ENCODE assay signal across 8 mouse cellular contexts in genomic region chr14:26639961-26640360, GRCm38 (mm10). TPM values are rescaled to one million over a fixed set of nuclear protein-coding genes. Genes with fewer than 3 reads are reported as not detected.
DNase-seq lines count a peak whose midpoint lies in the region; ATAC-seq and TF ChIP-seq lines count a peak whose summit lies in the region.

No protein-coding gene starts in this region.

- 51% methylated on average over 2 of the region's 2 CpGs for WGBS in embryonic facial prominence, embryonic 14.5 days
- WGBS in kidney, postnatal 0 days, result 38% methylated on average over 2 of the region's 2 CpGs
- 61% methylated on average over 2 of the region's 2 CpGs for WGBS in midbrain, embryonic 11.5 days

- TF ChIP-seq EP300 in ES-Bruce4 (IDR thresholded peaks at IDR 0.05; ENCODE audit: insufficient read depth, low read depth, low read length), result no peak

- no peak overlapping the region for H3K27ac ChIP-seq in ES-Bruce4 (ENCODE audit: insufficient read depth, low read length)
- H3K27ac ChIP-seq in embryonic facial prominence, embryonic 14.5 days (replicated peaks; ENCODE audit: low read depth, low read length), result no peak overlapping the region
- no peak overlapping the region for H3K27ac ChIP-seq in kidney, postnatal 0 days
- no peak overlapping the region for H3K27ac ChIP-seq in midbrain, embryonic 11.5 days (ENCODE audit: low read depth, low read length)

- H3K27me3 ChIP-seq in ES-Bruce4 (ENCODE audit: control insufficient read depth, insufficient read depth, low read length, poor library complexity, severe bottlenecking), result no peaks in the 10 kb centered on the region
- no peaks in the 10 kb centered on the region for H3K27me3 ChIP-seq in embryonic facial prominence, embryonic 14.5 days (replicated peaks; ENCODE audit: control insufficient read depth, insufficient read depth, low read length)
- no peaks in the 10 kb centered on the region for H3K27me3 ChIP-seq in kidney, postnatal 0 days (ENCODE audit: insufficient read depth, low read length)
- H3K27me3 ChIP-seq in midbrain, embryonic 11.5 days (ENCODE audit: control insufficient read depth, insufficient read depth, low read length), result no peaks in the 10 kb centered on the region

- H3K4me2 ChIP-seq in embryonic facial prominence, embryonic 14.5 days (ENCODE audit: low read depth, low read length), result peak overlapping the region; percentile 88
- H3K4me2 ChIP-seq in kidney, postnatal 0 days (ENCODE audit: low read length), result peak overlapping the region; percentile 75
- peak overlapping the region; percentile 85 for H3K4me2 ChIP-seq in midbrain, embryonic 11.5 days

- peak; percentile 21 for DNase-seq in embryo, embryonic 10.5 days (ENCODE audit: low spot score)
- DNase-seq in embryo, embryonic 9.5 days (ENCODE audit: extremely low spot score), result no peak
- peak; percentile 48 for DNase-seq in embryonic facial prominence, embryonic 14.5 days (ENCODE audit: low spot score)
- peak; percentile 64 for DNase-seq in kidney, postnatal 0 days (ENCODE audit: low spot score)
- DNase-seq in midbrain, embryonic 11.5 days (ENCODE audit: low spot score, missing footprints), result no peak
- no peak for DNase-seq in right cerebral cortex, postnatal 14 days
- no peak for DNase-seq in right cerebral cortex, adult 18-20 months

- no peak for TF ChIP-seq POLR2A in ES-Bruce4 (IDR thresholded peaks at IDR 0.05; ENCODE audit: insufficient read depth, low read length)

- no peaks in the 10 kb centered on the region for H3K4me1 ChIP-seq in ES-Bruce4 (ENCODE audit: control insufficient read depth, insufficient read depth, low read length)
- H3K4me1 ChIP-seq in embryonic facial prominence, embryonic 14.5 days (ENCODE audit: control insufficient read depth, insufficient read depth, low read length), result 0 out of 2 replicates have a peak, but pooled peaks cover 19% of the 10 kb centered on the region
- H3K4me1 ChIP-seq in kidney, postnatal 0 days (replicated peaks; ENCODE audit: insufficient read depth, low read length), result peaks cover 5% of the 10 kb centered on the region; the same call in 1 of the 2 replicates
- peaks cover 10% of the 10 kb centered on the region; the same call in 1 of the 2 replicates for H3K4me1 ChIP-seq in midbrain, embryonic 11.5 days (ENCODE audit: control insufficient read depth, insufficient read depth, low read length)

- peak overlapping the region; percentile 82; the same call in 1 of the 2 replicates for H3K9ac ChIP-seq in ES-Bruce4 (ENCODE audit: low read depth, poor library complexity, severe bottlenecking)
- H3K9ac ChIP-seq in embryonic facial prominence, embryonic 14.5 days (ENCODE audit: low read depth, low read length), result peak overlapping the region; percentile 99
- H3K9ac ChIP-seq in kidney, postnatal 0 days (ENCODE audit: low read depth, low read length), result peak overlapping the region; percentile 97; the same call in 1 of the 2 replicates
- peak overlapping the region; percentile 49 for H3K9ac ChIP-seq in midbrain, embryonic 11.5 days (ENCODE audit: low read length)

- no peaks in the 10 kb centered on the region for H3K9me3 ChIP-seq in ES-Bruce4 (replicated peaks; ENCODE audit: control insufficient read depth, insufficient read depth, low read length, poor library complexity, severe bottlenecking)
- H3K9me3 ChIP-seq in embryonic facial prominence, embryonic 14.5 days (ENCODE audit: control insufficient read depth, low read length), result no peaks in the 10 kb centered on the region
- no peaks in the 10 kb centered on the region for H3K9me3 ChIP-seq in kidney, postnatal 0 days (replicated peaks; ENCODE audit: low read length)
- no peaks in the 10 kb centered on the region for H3K9me3 ChIP-seq in midbrain, embryonic 11.5 days (ENCODE audit: control insufficient read depth, low read length)

- H3K4me3 ChIP-seq in ES-Bruce4 (ENCODE audit: low read depth, low read length), result no peak overlapping the region
- peak overlapping the region; percentile 85 for H3K4me3 ChIP-seq in embryonic facial prominence, embryonic 14.5 days (ENCODE audit: low read depth, low read length)
- H3K4me3 ChIP-seq in kidney, postnatal 0 days (replicated peaks; ENCODE audit: low read depth, low read length), result peak overlapping the region; percentile 99
- peak overlapping the region; percentile 94 for H3K4me3 ChIP-seq in midbrain, embryonic 11.5 days (ENCODE audit: low read depth, low read length)

- no peak for ATAC-seq in embryonic facial prominence, embryonic 14.5 days (ENCODE audit: low read depth)
- no peak for ATAC-seq in kidney, postnatal 0 days (replicated peaks; ENCODE audit: low FRiP score, low read depth)
- no peak for ATAC-seq in midbrain, embryonic 11.5 days (ENCODE audit: low FRiP score)

- TF ChIP-seq CTCF in ES-Bruce4 (IDR thresholded peaks at IDR 0.05; ENCODE audit: low read depth, low read length), result no peak
- peak; percentile 56 for TF ChIP-seq CTCF in kidney, postnatal 0 days (IDR thresholded peaks at IDR 0.05; ENCODE audit: low read depth)

- H3K36me3 ChIP-seq in ES-Bruce4 (ENCODE audit: control insufficient read depth, insufficient read depth, low read length, poor library complexity, severe bottlenecking), result no peaks in the 10 kb centered on the region
- 0 out of 2 replicates have a peak, but pooled peaks cover 6% of the 10 kb centered on the region for H3K36me3 ChIP-seq in embryonic facial prominence, embryonic 14.5 days (ENCODE audit: control insufficient read depth, insufficient read depth, low read length)
- no peaks in the 10 kb centered on the region for H3K36me3 ChIP-seq in kidney, postnatal 0 days (ENCODE audit: insufficient read depth, low read length)
- H3K36me3 ChIP-seq in midbrain, embryonic 11.5 days (ENCODE audit: control insufficient read depth, insufficient read depth, low read length), result no peaks in the 10 kb centered on the region

RNA-seq across cellular contexts. Expression of gene Arf4, which starts 2.1 kb away (rescaled TPM):
- polyA plus RNA-seq in ES-Bruce4 (2011; ENCODE audit: insufficient read depth, insufficient read length, low read depth, missing spikeins), result 272 and 281 TPM in 2 replicates
- polyA plus RNA-seq in embryonic facial prominence, embryonic 14.5 days (2014; fragmentation: Nextera tagmentation; extraction: Ambion mirVana), result 692 and 697 TPM in 2 replicates
- polyA plus RNA-seq in kidney, postnatal 0 days (2015; fragmentation: Nextera tagmentation; extraction: Ambion mirVana), result 519 and 548 TPM in 2 replicates
- 586 and 633 TPM in 2 replicates for polyA plus RNA-seq in midbrain, embryonic 11.5 days (2014; fragmentation: Nextera tagmentation; extraction: Ambion mirVana)

RNA-seq across cellular contexts. Expression of gene Pde12, which starts 29.7 kb away (rescaled TPM):
- polyA plus RNA-seq in ES-Bruce4 (2011; ENCODE audit: insufficient read depth, insufficient read length, low read depth, missing spikeins), result 8.5 TPM in 2 replicates
- 9.6 and 10.1 TPM in 2 replicates for polyA plus RNA-seq in embryonic facial prominence, embryonic 14.5 days (2014; fragmentation: Nextera tagmentation; extraction: Ambion mirVana)
- 8.8 and 9.2 TPM in 2 replicates for polyA plus RNA-seq in kidney, postnatal 0 days (2015; fragmentation: Nextera tagmentation; extraction: Ambion mirVana)
- polyA plus RNA-seq in midbrain, embryonic 11.5 days (2014; fragmentation: Nextera tagmentation; extraction: Ambion mirVana), result 12.4 and 13.7 TPM in 2 replicates

RNA-seq across cellular contexts. Expression of gene Dnah12, which starts 53.1 kb away (rescaled TPM):
- 0.15 and 0.17 TPM in 2 replicates for polyA plus RNA-seq in ES-Bruce4 (2011; ENCODE audit: insufficient read depth, insufficient read length, low read depth, missing spikeins)
- 0.22 and 0.61 TPM in 2 replicates for polyA plus RNA-seq in embryonic facial prominence, embryonic 14.5 days (2014; fragmentation: Nextera tagmentation; extraction: Ambion mirVana)
- 0.26 and 0.41 TPM in 2 replicates for polyA plus RNA-seq in kidney, postnatal 0 days (2015; fragmentation: Nextera tagmentation; extraction: Ambion mirVana)
- 0.06 TPM in 1 of 2 replicates, not detected in the other for polyA plus RNA-seq in midbrain, embryonic 11.5 days (2014; fragmentation: Nextera tagmentation; extraction: Ambion mirVana)

Comparison
In these comparisons a context has a peak if more than half of its experiments do, and no peak if none do; other contexts are left out.
1. DNase-seq: peak in embryo, embryonic 10.5 days (single experiment), embryonic facial prominence, embryonic 14.5 days (single experiment) and kidney, postnatal 0 days (single experiment); none in embryo, embryonic 9.5 days (single experiment), midbrain, embryonic 11.5 days (single experiment), right cerebral cortex, postnatal 14 days (single experiment) and right cerebral cortex, adult 18-20 months (single experiment).
2. H3K9ac ChIP-seq: peak in every context shown above with its lines; median percentile 99 in embryonic facial prominence, embryonic 14.5 days; 97 in kidney, postnatal 0 days; 82 in ES-Bruce4; 49 in midbrain, embryonic 11.5 days.
3. Peak in every context shown above with its lines, with median percentiles within 50 percentile points of each other: H3K4me2 ChIP-seq.